Mouse (Mus musculus) hindbrain, embryonic 15.5 days (tissue): ENCODE data around the gene Gp9. TPM values are rescaled to one million over a fixed set of nuclear protein-coding genes. Genes with fewer than 3 reads are reported as not detected.
A peak's percentile ranks its signal among the peaks of the same experiment; 100 is the strongest.

Experiments
- ATAC-seq: fragments of 200-750 bp; cut with Nextera tagmentation; 2 replicates; pipeline ENCODE4 v1.8.0; 2017; ENCODE audit warnings: low read depth, moderate number of reproducible peaks, moderate TSS enrichment; ENCODE audit not compliant: low FRiP score
- H3K27ac ChIP-seq: fragments of 300-500 bp; sonication (generic); replicated peaks from 2 replicates; pipeline ENCODE4 v1.5.1; 2015; ENCODE audit warnings: mild to moderate bottlenecking, inconsistent platforms
- H3K27me3 ChIP-seq: fragments of 300-500 bp; sonication (generic); 2 replicates; pipeline ENCODE4 v1.6.1; 2015; ENCODE audit warnings: control low read depth, inconsistent platforms
- H3K36me3 ChIP-seq: fragments of 300-500 bp; sonication (generic); 2 replicates; pipeline ENCODE4 v1.6.1; 2015; ENCODE audit warnings: control low read depth, inconsistent platforms
- H3K4me1 ChIP-seq: fragments of 300-500 bp; sonication (generic); replicated peaks from 2 replicates; pipeline ENCODE4 v1.6.1; 2015; ENCODE audit warnings: control low read depth, inconsistent platforms
- H3K4me2 ChIP-seq: fragments of 300-500 bp; sonication (generic); 2 replicates; pipeline ENCODE4 v1.6.1; 2015; ENCODE audit warnings: moderate library complexity, mild to moderate bottlenecking, inconsistent platforms
- H3K4me3 ChIP-seq: fragments of 300-500 bp; sonication (generic); 2 replicates; pipeline ENCODE4 v1.5.1; 2015; ENCODE audit warnings: mild to moderate bottlenecking, inconsistent platforms
- H3K9ac ChIP-seq: fragments of 300-500 bp; sonication (generic); 2 replicates; pipeline ENCODE4 v1.6.1; 2015; ENCODE audit warnings: inconsistent platforms
- H3K9me3 ChIP-seq: fragments of 300-500 bp; sonication (generic); 2 replicates; pipeline ENCODE4 v1.6.1; 2016; ENCODE audit warnings: control low read depth, inconsistent platforms
- WGBS: fragments of 180-500 bp; shearing (Covaris S2); methylation state at CpG from one replicate; pipeline ENCODE4 v1.1.7; 2015; 5-methylcytosine and 5-hydroxymethylcytosine counted together
- polyA plus RNA-seq: library from polyadenylated mRNA; unstranded; fragments of >200 nt; fragmentation: Nextera tagmentation; extraction: Ambion mirVana; gene quantifications from 2 replicates; pipeline ENCODE4 v1.2.1, GENCODE M21; 2015

Gene Gp9
- 0.55 and 0.99 TPM in 2 replicates for polyA plus RNA-seq

- no peaks in the 10 kb centered on the region for H3K9me3 ChIP-seq
Measured at GRCm38 (mm10) chr6:87777842-87778241, at the start of gene Gp9. Gp9 (plus strand) TSS chr6:87778072.

GRCm38 (mm10) chr6:87728102-87728501, 49.8 kb upstream of the Gp9 start:
- Histone ChIP-seq H3K27ac (no peak overlapping the region), H3K27me3 (no peaks in the 10 kb centered on the region), H3K4me2 (no peak overlapping the region), H3K36me3 (no peaks in the 10 kb centered on the region), H3K9me3 (no peaks in the 10 kb centered on the region), H3K4me3 (no peak overlapping the region), H3K9ac (no peak overlapping the region), H3K4me1 (peaks cover 25% of the 10 kb centered on the region)
- ATAC-seq: no peak
- WGBS: 61% methylated on average over 3 of the region's 3 CpGs

More at GRCm38 (mm10) chr6:87777842-87778241, at the start of gene Gp9:
- Histone ChIP-seq H3K36me3 (no peaks in the 10 kb centered on the region), H3K9ac (no peak within 1 kb of the TSS), H3K4me2 (no peak within 1 kb of the TSS), H3K4me3 (no peak within 1 kb of the TSS), H3K27ac (no peak within 1 kb of the TSS), H3K4me1 (no peaks in the 10 kb centered on the region), H3K27me3 (no peaks in the 10 kb centered on the region)
- 88% methylated on average over 2 of the region's 2 CpGs for WGBS
- ATAC-seq: no peak

GRCm38 (mm10) chr6:87730141-87730540, 47.7 kb upstream of the Gp9 start:
- Histone ChIP-seq H3K27ac (peak overlapping the region; percentile 79), H3K36me3 (no peaks in the 10 kb centered on the region), H3K9me3 (no peaks in the 10 kb centered on the region), H3K9ac (peak overlapping the region; percentile 64; the same call in 1 of the 2 replicates), H3K4me2 (peak overlapping the region; percentile 96), H3K4me1 (peaks cover 34% of the 10 kb centered on the region), H3K27me3 (peaks cover 12% of the 10 kb centered on the region; the same call in 1 of the 2 replicates), H3K4me3 (peak overlapping the region; percentile 60)
- ATAC-seq: no peak
- WGBS: 13% methylated on average over 13 of the region's 13 CpGs

DNA sequence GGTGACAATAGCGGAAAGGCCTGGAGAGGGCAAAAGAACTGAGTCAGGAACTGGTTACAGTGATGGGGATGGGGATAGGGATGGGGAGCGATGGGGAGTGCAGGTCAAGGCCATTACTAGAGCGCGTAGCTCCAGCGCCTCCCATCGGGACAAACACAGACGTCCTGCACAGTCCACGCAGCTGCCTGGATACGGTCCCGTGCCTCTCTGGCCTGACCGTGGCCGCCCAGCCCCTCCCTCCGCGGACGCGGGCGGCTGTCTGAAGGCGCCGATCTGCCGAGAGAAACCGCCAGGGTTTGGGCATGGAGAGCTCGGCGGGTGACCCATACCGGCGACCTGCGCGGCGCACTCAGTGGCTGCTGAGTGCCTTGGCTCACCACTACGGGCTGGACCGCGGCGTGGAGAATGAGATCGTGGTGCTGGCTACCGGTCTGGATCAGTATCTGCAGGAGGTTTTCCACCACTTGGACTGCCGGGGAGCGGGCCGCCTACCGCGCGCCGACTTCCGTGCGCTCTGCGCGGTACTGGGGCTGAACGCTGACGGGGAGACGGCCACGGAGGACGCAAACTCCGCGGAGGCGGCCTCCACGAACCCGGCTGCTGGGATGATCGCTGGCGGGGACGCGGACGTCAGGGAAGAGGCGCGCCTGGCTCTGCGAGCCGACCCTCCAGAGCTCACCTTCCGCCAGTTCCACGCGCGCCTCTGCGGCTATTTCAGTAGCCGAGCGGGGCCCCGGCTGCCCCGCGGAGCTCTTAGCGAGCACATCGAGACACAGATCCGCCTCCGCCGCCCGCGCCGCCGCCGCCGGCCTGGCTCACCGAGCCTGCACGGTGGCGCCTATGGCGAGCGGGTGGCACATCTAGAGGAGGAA, 47.0 kb upstream of the Gp9 start, which contains the start of gene Efcc1:
Gene Efcc1, plus strand, starts transcription at position 279 of the 872 bp plus-strand sequence.
- Histone ChIP-seq H3K9ac (peak within 1 kb of the TSS; percentile 64), H3K9me3 (no peaks in the 10 kb centered on the region), H3K4me2 (peak within 1 kb of the TSS; percentile 96), H3K4me3 (peak within 1 kb of the TSS; percentile 60), H3K27me3 (peaks cover 17% of the 10 kb centered on the region; the same call in 1 of the 2 replicates), H3K27ac (peak within 1 kb of the TSS; percentile 79), H3K36me3 (no peaks in the 10 kb centered on the region), H3K4me1 (peaks cover 34% of the 10 kb centered on the region)
- peak; percentile 87 for ATAC-seq
- under 1% methylated on average over 84 of the region's 90 CpGs for WGBS

DNA sequence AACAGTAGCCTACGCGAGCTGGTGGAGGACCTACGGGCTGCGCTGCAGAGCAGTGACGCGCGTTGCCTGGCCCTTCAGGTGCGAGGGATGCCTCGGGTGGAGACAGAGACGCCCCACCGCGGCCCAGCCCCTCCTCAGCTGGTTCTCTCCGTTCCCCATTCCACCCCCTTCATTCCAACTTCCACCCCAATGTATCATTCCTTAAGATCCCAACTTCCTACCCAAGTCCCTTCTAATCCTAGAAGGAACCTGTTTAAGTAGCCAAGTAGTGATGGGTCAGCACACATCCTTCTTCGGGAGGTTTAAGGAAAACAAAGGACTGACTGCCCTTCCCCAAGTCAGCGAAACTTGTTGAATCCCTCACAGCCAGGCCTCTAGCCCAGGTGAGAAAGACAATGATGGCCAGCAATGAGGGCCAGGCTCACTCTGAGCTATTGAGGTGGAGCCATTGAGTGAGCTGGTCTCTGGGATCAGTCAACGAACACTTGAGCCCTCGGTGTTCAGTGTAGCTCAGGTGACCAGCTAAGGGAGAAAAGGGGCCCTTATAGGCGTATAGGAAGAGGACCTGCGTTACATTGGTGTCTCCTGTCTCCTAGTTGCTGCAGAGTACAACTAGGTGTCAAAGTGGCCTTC, 46.3 kb upstream of the Gp9 start:
- Histone ChIP-seq H3K4me3 (peak overlapping the region; percentile 60), H3K9ac (peak overlapping the region; percentile 64), H3K27ac (peak overlapping the region; percentile 79), H3K36me3 (no peaks in the 10 kb centered on the region), H3K4me1 (peaks cover 34% of the 10 kb centered on the region), H3K4me2 (peak overlapping the region; percentile 96), H3K27me3 (peaks cover 17% of the 10 kb centered on the region; the same call in 1 of the 2 replicates), H3K9me3 (no peaks in the 10 kb centered on the region)
- no peak; the same call in 1 of the 2 replicates for ATAC-seq
- 4% methylated on average over 19 of the region's 19 CpGs for WGBS

DNA sequence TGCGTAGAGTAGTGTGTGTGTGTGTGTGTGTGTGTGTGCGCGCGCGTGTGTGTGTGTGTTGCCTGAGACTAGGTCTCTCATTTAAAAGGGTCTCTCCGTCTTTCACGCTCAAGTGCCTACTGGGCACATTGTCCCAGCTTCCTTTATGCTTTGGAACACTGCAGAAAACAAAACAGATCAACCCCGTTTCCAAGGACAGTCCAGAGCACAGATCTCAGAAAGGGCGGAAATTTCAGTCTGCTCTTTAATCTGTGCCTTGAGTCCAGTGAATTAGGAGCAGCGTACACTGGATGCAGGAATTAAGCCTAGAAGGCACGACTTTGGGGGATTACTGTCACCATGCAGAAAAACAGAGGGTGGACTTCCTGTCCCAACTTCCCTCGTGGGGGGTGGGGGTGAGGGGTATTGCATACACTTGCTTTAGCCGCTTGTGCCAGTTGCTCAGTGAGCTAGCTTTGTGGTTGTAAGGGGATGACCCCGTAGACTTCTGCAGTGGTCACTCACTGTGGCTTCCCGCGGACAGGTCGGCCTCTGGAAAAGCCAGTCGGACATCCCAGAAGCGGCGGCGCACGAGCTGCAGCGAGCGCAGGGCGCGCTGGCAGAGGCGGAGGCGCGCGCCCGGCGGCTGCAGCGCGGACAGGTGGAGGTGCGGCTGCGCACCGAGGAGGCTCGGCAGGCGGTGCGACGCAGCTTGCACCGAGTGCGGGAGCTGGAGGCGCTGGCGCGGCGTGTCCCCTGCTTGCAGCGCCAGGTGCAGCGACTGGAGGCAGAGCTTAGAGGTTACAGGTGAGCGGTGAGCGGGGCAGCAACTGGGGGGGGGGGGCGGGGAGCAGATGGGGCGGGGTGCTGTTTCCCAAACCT, 45.5 kb upstream of the Gp9 start:
- under 1% methylated on average over 51 of the region's 53 CpGs for WGBS
- no peaks in the 10 kb centered on the region for H3K36me3 ChIP-seq
- ATAC-seq: peak; percentile 40; the same call in 1 of the 2 replicates
- H3K9ac ChIP-seq: peak overlapping the region; percentile 38
- H3K27me3 ChIP-seq: peaks cover 17% of the 10 kb centered on the region; the same call in 1 of the 2 replicates
- H3K4me1 ChIP-seq: peaks cover 34% of the 10 kb centered on the region
- H3K4me2 ChIP-seq: peak overlapping the region; percentile 96
- no peaks in the 10 kb centered on the region for H3K9me3 ChIP-seq
- H3K27ac ChIP-seq: no peak overlapping the region
- H3K4me3 ChIP-seq: peak overlapping the region; percentile 60

DNA sequence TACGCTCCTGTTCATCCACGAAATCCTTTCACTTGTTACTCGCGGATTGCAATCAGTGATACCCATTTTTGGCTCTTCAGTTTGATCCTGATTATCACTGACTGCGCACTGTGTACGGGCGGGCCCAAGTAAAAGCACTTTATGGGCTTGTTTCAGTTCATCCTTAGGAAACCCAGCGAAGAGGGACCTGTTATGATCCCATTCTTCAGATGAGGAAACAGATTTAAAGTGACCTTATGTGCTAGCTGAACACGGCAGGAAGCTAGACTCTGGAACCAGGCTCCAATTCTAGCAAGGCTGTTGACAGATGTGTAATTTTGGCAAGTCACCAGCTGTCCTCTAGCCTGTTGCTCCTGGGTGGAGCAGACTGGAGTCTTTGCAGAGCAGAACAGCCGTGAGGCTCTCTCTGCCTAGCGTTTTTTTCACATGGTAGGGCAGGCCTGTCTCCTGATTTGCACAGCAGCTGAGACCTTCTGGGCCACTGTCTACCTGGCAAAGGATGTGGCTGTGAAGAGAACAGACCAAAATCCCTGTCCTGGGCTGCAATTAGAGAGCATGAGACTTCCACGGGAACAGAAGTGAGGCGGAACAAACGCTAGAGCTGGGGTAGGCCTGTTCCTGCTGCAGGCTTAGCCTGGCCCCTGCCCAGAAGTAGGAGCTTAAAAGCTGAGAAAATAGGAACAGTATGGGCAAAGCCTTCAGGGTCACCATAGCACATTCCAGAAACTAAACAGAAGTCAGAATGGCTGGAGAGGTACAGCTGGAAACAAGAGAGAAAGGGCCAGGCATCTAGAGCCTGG, 44.5 kb upstream of the Gp9 start:
- WGBS: 23% methylated on average over 14 of the region's 14 CpGs

DNA sequence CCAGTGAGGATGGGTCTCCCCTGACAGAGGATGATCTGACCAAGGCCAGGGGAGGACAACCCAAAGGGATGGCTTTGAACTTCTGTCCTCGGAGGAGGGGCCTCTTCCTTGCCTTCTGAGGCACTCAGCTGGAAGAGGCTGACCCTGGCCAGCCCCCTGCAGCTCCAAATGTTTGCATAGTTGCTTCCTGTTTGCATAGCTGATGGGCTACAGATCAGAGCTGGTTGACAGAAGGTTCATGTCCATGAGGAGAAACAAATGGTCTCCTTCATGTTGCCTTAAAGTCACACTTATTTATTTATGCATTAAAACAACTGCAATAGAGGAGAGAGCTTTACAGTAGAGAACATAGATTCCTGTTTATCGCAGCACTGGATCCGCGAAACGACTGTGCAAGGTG, 43.7 kb upstream of the Gp9 start:
- H3K9ac ChIP-seq: no peak overlapping the region
- no peaks in the 10 kb centered on the region for H3K36me3 ChIP-seq
- peaks cover 40% of the 10 kb centered on the region for H3K4me1 ChIP-seq
- H3K27ac ChIP-seq: 0 out of 2 replicates have a peak overlapping the region, but pooled peaks have one; percentile 2
- ATAC-seq: no peak
- H3K4me2 ChIP-seq: no peak overlapping the region
- 66% methylated on average over 5 of the region's 5 CpGs for WGBS
- no peak overlapping the region for H3K4me3 ChIP-seq
- H3K27me3 ChIP-seq: peaks cover 17% of the 10 kb centered on the region; the same call in 1 of the 2 replicates
- H3K9me3 ChIP-seq: no peaks in the 10 kb centered on the region

More for the DNA sequence above, 44.5 kb upstream of the Gp9 start:
- peak overlapping the region; percentile 60 for H3K4me3 ChIP-seq
- no peaks in the 10 kb centered on the region for H3K36me3 ChIP-seq
- H3K27me3 ChIP-seq: peaks cover 17% of the 10 kb centered on the region; the same call in 1 of the 2 replicates
- peak overlapping the region; percentile 96 for H3K4me2 ChIP-seq
- H3K9ac ChIP-seq: no peak overlapping the region
- ATAC-seq: no peak
- no peaks in the 10 kb centered on the region for H3K9me3 ChIP-seq
- H3K4me1 ChIP-seq: peaks cover 38% of the 10 kb centered on the region
- 0 out of 2 replicates have a peak overlapping the region, but pooled peaks have one; percentile 2 for H3K27ac ChIP-seq

- no peak for ATAC-seq
- Histone ChIP-seq H3K27ac (no peak overlapping the region), H3K27me3 (peaks cover 17% of the 10 kb centered on the region; the same call in 1 of the 2 replicates), H3K4me1 (peaks cover 27% of the 10 kb centered on the region), H3K4me3 (no peak overlapping the region), H3K9me3 (no peaks in the 10 kb centered on the region), H3K4me2 (no peak overlapping the region), H3K36me3 (no peaks in the 10 kb centered on the region), H3K9ac (no peak overlapping the region)
- WGBS: 78% methylated on average over 4 of the region's 4 CpGs
Measured at GRCm38 (mm10) chr6:87736923-87737322, 40.9 kb upstream of the Gp9 start.

DNA sequence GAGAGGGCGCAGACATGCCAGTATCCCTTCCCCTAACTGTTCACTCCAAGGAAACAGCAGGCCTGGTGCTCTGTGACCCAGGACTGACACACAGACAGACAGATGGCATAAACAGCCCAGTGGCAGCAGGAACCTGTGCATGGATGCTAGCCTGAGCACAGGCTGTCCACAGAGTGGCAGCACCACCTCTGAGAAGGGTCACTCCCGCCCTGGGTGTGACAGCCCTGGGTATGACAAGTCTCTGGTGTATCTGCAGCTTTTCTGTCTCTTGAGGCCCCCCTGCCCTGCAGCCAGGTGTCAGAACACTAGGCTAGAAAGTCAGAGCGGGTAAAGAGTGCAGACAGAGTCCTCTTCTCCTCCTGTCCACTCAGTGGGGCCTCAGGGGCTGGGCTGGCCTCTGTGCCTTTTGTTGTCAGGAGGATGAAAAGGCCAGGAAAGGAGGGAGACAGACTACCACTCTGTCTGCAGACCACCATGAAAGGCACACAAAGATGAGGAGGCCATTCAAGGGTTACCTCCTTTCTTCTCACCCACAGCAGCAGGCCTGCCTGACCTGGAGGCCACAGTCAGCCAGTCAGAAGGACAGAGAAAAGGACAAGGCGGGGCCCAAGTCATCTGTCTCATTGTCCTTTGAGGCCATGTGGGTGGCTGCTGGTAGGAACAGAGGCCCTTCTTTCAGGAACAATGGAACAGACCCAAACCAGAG, 39.8 kb upstream of the Gp9 start:
- Histone ChIP-seq H3K4me3 (no peak overlapping the region), H3K9ac (no peak overlapping the region), H3K9me3 (no peaks in the 10 kb centered on the region), H3K27ac (no peak overlapping the region), H3K4me1 (peaks cover 16% of the 10 kb centered on the region), H3K36me3 (no peaks in the 10 kb centered on the region), H3K27me3 (peaks cover 17% of the 10 kb centered on the region; the same call in 1 of the 2 replicates), H3K4me2 (no peak overlapping the region)
- WGBS: 32% methylated on average over 4 of the region's 4 CpGs
- ATAC-seq: peak; percentile 29; the same call in 1 of the 2 replicates
